Mouse (Mus musculus) liver, adult 2 months (tissue): ENCODE results near the gene Taar2.

Experiments
- CTCF ChIP-seq: fragments of 200-500 bp; IDR thresholded peaks from 2 replicates; pipeline ENCODE4 v1.5.1; 2011; ENCODE audit warnings: low read depth, low read length, control low read depth
- POLR2A ChIP-seq: fragments of 200-500 bp; IDR thresholded peaks from 2 replicates; pipeline ENCODE4 v1.6.1; 2011; ENCODE audit warnings: low read length, control low read depth; ENCODE audit not compliant: insufficient read depth; ENCODE audit errors: extremely low read depth

- TF ChIP-seq CTCF (no peak), POLR2A (no peak)
Measured at GRCm38 (mm10) chr10:23923941-23924340, 14.4 kb upstream of the Taar2 start.
